Mouse (Mus musculus): ENCODE data around the gene Dido1. TPM values are rescaled to one million over a fixed set of nuclear protein-coding genes. Genes with fewer than 3 reads are reported as not detected.

Gene Dido1
- polyA plus RNA-seq, 1 experiment from 2014 or later, result 27.1 TPM

DNA sequence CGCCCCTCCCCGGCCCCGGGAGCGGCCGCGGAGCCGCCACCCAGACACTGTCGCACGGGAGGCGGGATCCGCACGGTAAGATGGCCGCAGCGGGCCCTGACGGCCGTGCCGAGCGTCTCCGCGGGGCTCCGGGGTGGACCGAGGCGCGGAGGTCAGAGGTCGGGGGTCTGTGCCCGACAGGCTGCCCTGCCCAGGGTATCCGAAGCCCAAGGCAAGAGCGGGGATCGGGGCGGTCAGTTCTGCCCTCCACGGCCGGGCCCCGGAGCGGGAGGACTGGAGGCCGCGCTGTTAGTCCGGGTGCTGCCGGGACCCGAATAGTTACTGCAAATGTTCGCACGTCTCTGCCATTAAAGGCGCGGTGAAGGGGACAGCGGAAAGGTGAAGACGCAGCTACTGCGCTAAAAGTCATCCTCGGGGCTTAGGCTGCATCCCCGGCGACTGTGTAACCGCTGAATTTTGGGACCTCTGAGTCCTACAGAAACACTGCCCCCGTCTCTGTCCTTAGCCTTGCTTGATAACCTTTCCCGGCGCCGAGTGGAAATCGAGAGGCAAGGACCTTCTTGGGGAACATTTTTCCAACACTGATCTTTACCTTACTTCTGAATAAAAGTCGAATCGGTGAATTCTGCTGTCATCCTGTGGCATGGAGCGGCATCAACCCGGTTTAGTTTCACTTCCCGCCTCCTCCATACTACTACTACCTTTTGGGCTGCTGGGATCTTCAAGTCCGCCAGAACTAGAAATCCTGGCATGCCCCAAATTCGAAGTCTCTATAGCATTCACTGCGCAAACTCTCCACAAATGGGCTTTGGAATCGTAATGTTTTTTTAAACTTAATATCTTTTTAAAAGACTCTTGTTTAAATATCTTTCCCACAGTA lies 717 bp upstream of the Dido1 start:
- H3K27me3 ChIP-seq (ENCODE audit: control insufficient read depth, insufficient read depth, low read length), result no peaks in the 10 kb centered on the region
- ATAC-seq (ENCODE audit: low FRiP score), result no peak
- H3K4me1 ChIP-seq (replicated peaks; ENCODE audit: control insufficient read depth, insufficient read depth, low read length), result peaks cover 26% of the 10 kb centered on the region
- H3K27ac ChIP-seq, result peak overlapping the region; percentile 83
- no peak for DNase-seq (ENCODE audit: low spot score)
- peak overlapping the region; percentile 93 for H3K4me2 ChIP-seq (replicated peaks)
- 3% methylated on average over 64 of the region's 64 CpGs for WGBS
- peak overlapping the region; percentile 95 for H3K4me3 ChIP-seq (replicated peaks; ENCODE audit: low read length)
- H3K9ac ChIP-seq, result peak overlapping the region; percentile 90
- peaks cover 27% of the 10 kb centered on the region for H3K36me3 ChIP-seq (replicated peaks; ENCODE audit: control insufficient read depth, insufficient read depth)
- no peaks in the 10 kb centered on the region for H3K9me3 ChIP-seq (ENCODE audit: control insufficient read depth, low read length)

DNA sequence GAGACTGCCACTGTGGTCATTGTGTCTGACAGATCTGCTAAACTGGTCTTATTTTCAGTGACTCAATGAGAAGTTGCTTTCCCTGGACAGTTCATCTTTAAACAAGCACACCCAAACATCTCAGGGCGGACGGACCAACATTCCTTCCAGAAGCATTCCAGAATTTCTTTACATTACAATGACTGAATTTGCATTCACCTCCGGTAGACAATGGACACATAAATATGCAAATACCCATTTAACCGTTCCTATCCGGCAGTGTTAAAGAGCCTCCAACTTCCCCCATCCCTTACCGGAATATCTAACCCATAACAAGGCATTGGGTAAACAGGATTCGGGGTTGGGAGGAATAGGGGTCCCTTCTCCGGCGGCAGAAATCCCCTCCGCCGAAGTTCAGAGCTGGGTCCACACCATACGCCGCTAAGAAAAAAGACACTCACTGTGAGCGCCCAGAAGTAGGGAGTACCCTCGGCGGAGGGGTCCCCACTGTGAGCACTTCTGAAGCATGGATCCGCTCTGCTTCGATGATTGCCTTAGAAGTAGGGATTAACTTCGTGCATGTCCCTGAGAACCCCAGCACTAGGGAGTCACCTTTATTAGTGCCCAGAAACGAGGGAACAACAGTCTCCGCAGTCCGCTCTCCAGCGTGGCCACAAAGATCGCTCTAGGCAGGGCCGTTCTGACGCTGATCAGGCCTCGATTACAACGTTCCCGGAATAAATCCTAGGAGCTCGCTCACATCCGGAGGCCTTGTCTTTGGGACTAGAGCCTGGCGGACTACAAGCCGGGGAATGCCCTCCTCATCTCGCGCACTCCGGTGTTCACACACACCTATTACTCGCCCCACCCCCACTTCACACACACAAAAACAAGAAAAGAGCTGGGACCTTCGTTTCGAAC lies 526 bp downstream of the Dido1 start:
- DNase-seq (ENCODE audit: low spot score), result no peak
- Histone ChIP-seq H3K4me1 (replicated peaks; ENCODE audit: control insufficient read depth, insufficient read depth, low read length) (peaks cover 26% of the 10 kb centered on the region), H3K27me3 (ENCODE audit: control insufficient read depth, insufficient read depth, low read length) (no peaks in the 10 kb centered on the region), H3K9me3 (ENCODE audit: control insufficient read depth, low read length) (no peaks in the 10 kb centered on the region), H3K4me2 (replicated peaks) (peak overlapping the region; percentile 93), H3K27ac (peak overlapping the region; percentile 85), H3K9ac (peak overlapping the region; percentile 89), H3K4me3 (replicated peaks; ENCODE audit: low read length) (peak overlapping the region; percentile 95), H3K36me3 (replicated peaks; ENCODE audit: control insufficient read depth, insufficient read depth) (peaks cover 14% of the 10 kb centered on the region)
- under 1% methylated on average over 39 of the region's 39 CpGs for WGBS
- ATAC-seq (ENCODE audit: low FRiP score), result peak; percentile 50

- Histone ChIP-seq H3K4me2 (replicated peaks) (no peak overlapping the region), H3K4me1 (replicated peaks; ENCODE audit: control insufficient read depth, insufficient read depth, low read length) (peaks cover 29% of the 10 kb centered on the region), H3K27me3 (ENCODE audit: control insufficient read depth, insufficient read depth, low read length) (no peaks in the 10 kb centered on the region)
These were observed 3.8 kb downstream of the Dido1 start for GRCm38 (mm10) chr2:180705975-180706374.

DNA sequence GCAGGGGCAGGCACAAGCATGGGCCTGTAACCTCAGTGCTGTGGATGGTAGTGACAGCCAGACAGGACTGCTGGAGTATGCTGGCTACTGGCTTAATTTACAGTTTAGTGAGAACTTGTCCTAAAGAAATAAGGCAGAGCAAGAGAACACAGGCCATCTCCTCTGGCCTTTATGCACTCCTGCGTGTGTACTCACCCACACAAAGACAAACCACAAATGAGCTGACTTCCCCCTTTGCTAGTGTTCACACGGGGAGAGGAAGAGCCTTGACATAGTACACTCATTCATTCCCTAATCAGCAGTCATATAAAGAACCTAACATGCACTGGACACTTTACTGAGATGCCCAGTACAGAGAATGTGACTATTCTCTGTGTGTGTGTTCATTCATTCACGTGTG lies 4.7 kb downstream of the Dido1 start:
- Histone ChIP-seq H3K9ac (no peak overlapping the region), H3K36me3 (replicated peaks; ENCODE audit: control insufficient read depth, insufficient read depth) (no peaks in the 10 kb centered on the region), H3K4me2 (replicated peaks) (no peak overlapping the region), H3K27me3 (ENCODE audit: control insufficient read depth, insufficient read depth, low read length) (no peaks in the 10 kb centered on the region), H3K9me3 (ENCODE audit: control insufficient read depth, low read length) (no peaks in the 10 kb centered on the region), H3K27ac (no peak overlapping the region), H3K4me3 (replicated peaks; ENCODE audit: low read length) (no peak overlapping the region), H3K4me1 (replicated peaks; ENCODE audit: control insufficient read depth, insufficient read depth, low read length) (peaks cover 35% of the 10 kb centered on the region)
- DNase-seq (ENCODE audit: low spot score) (no peak), ATAC-seq (ENCODE audit: low FRiP score) (no peak)
- WGBS, result 91% methylated on average over 3 of the region's 3 CpGs

More at GRCm38 (mm10) chr2:180705975-180706374, 3.8 kb downstream of the Dido1 start:
- H3K36me3 ChIP-seq (replicated peaks; ENCODE audit: control insufficient read depth, insufficient read depth), result no peaks in the 10 kb centered on the region
- H3K9me3 ChIP-seq (ENCODE audit: control insufficient read depth, low read length), result no peaks in the 10 kb centered on the region
- ATAC-seq (ENCODE audit: low FRiP score) (no peak), DNase-seq (ENCODE audit: low spot score) (no peak)
- no peak overlapping the region for H3K9ac ChIP-seq
- H3K4me3 ChIP-seq (replicated peaks; ENCODE audit: low read length), result no peak overlapping the region
- H3K27ac ChIP-seq, result no peak overlapping the region
- 96% methylated on average over 5 of the region's 5 CpGs for WGBS

DNA sequence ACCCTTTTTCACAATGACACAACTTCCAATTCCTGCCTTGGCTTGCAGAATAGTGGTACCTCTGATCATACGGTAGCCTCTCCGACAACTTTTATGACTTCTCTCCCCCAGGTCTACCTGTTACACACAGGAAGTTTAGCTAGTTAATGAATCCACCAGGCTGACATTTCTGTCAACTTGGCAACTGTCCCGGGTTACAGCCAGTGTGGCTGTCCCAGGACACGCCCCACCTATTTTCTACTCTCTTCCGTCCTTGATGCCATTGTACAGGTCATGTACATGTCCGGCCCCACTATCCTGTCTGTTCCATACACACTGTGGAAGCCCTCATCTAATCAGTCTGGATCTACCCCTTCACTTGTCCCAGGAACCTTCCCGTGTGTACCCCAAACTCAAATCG lies 5.2 kb downstream of the Dido1 start:
- Histone ChIP-seq H3K36me3 (replicated peaks; ENCODE audit: control insufficient read depth, insufficient read depth) (no peaks in the 10 kb centered on the region), H3K4me3 (replicated peaks; ENCODE audit: low read length) (no peak overlapping the region), H3K4me2 (replicated peaks) (no peak overlapping the region), H3K27ac (no peak overlapping the region), H3K4me1 (replicated peaks; ENCODE audit: control insufficient read depth, insufficient read depth, low read length) (peaks cover 39% of the 10 kb centered on the region), H3K27me3 (ENCODE audit: control insufficient read depth, insufficient read depth, low read length) (no peaks in the 10 kb centered on the region), H3K9ac (no peak overlapping the region), H3K9me3 (ENCODE audit: control insufficient read depth, low read length) (no peaks in the 10 kb centered on the region)
- WGBS, result 92% methylated on average over 8 of the region's 8 CpGs
- DNase-seq (ENCODE audit: low spot score) (no peak), ATAC-seq (ENCODE audit: low FRiP score) (no peak)

GRCm38 (mm10) chr2:180703645-180704359 lies 6.0 kb downstream of the Dido1 start:
- ATAC-seq (ENCODE audit: low FRiP score), result no peak
- WGBS, result 81% methylated on average over 3 of the region's 3 CpGs

DNA sequence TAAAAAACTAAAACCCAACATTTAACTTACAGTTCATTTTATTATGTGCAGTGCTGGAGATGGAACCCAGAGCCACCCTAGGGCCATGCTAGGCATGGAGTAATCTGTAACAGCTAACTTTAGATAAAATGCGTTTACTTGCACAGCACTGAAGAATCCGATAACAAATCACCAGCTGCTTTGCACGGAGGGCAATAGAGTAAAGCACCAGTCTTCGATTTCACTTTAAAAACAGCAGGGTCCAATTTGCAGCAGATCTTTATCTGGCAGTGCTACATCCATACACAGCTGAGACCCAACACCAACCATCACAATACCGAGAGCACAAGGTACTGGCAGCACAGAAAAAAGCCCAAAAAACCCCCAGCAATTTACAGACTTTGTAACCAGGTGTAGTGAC lies 6.6 kb downstream of the Dido1 start:
- H3K36me3 ChIP-seq (replicated peaks; ENCODE audit: control insufficient read depth, insufficient read depth), result no peaks in the 10 kb centered on the region
- DNase-seq (ENCODE audit: low spot score), result no peak
- no peak overlapping the region for H3K27ac ChIP-seq
- no peaks in the 10 kb centered on the region for H3K27me3 ChIP-seq (ENCODE audit: control insufficient read depth, insufficient read depth, low read length)
- H3K9me3 ChIP-seq (ENCODE audit: control insufficient read depth, low read length), result no peaks in the 10 kb centered on the region
- no peak for ATAC-seq (ENCODE audit: low FRiP score)
- 0 out of 2 replicates have a peak overlapping the region, but pooled peaks have one; percentile 96 for H3K4me3 ChIP-seq (replicated peaks; ENCODE audit: low read length)
- H3K4me1 ChIP-seq (replicated peaks; ENCODE audit: control insufficient read depth, insufficient read depth, low read length), result peaks cover 38% of the 10 kb centered on the region
- no peak overlapping the region for H3K4me2 ChIP-seq (replicated peaks)
- WGBS, result 87% methylated on average over 5 of the region's 5 CpGs
- H3K9ac ChIP-seq, result no peak overlapping the region

More at GRCm38 (mm10) chr2:180703645-180704359, 6.0 kb downstream of the Dido1 start:
- Histone ChIP-seq H3K4me2 (replicated peaks) (no peak overlapping the region), H3K4me3 (replicated peaks; ENCODE audit: low read length) (no peak overlapping the region), H3K4me1 (replicated peaks; ENCODE audit: control insufficient read depth, insufficient read depth, low read length) (peaks cover 44% of the 10 kb centered on the region), H3K27me3 (ENCODE audit: control insufficient read depth, insufficient read depth, low read length) (no peaks in the 10 kb centered on the region), H3K9me3 (ENCODE audit: control insufficient read depth, low read length) (no peaks in the 10 kb centered on the region), H3K9ac (no peak overlapping the region), H3K36me3 (replicated peaks; ENCODE audit: control insufficient read depth, insufficient read depth) (no peaks in the 10 kb centered on the region), H3K27ac (no peak overlapping the region)
- no peak for DNase-seq (ENCODE audit: low spot score)

DNA sequence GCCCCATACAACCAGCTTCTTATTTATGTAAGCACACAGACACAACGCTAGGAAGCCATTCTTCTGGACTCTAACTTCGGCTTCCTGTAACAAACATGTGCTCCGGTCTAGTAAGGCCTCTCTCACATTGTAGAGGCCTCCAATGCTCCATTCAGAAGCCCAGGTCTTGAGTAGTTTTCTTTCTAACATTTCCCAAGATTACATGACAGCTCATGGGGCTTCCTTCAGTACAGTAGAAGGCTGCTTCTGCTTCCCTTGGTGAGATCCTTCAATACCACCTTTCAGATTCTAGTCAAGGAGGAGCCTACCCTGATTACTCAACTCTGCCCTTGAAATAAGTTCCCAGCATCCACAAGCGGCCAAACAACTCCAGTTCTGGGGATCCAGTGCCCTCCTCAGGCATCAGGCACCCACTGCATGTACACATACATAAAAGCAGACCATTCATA lies 7.1 kb downstream of the Dido1 start:
- H3K27me3 ChIP-seq (ENCODE audit: control insufficient read depth, insufficient read depth, low read length), result no peaks in the 10 kb centered on the region
- peak overlapping the region; percentile 98 for H3K9ac ChIP-seq
- 31% methylated on average over 4 of the region's 4 CpGs for WGBS
- ATAC-seq (ENCODE audit: low FRiP score) (no peak), DNase-seq (ENCODE audit: low spot score) (no peak)
- H3K9me3 ChIP-seq (ENCODE audit: control insufficient read depth, low read length), result no peaks in the 10 kb centered on the region
- peaks cover 33% of the 10 kb centered on the region for H3K4me1 ChIP-seq (replicated peaks; ENCODE audit: control insufficient read depth, insufficient read depth, low read length)
- H3K36me3 ChIP-seq (replicated peaks; ENCODE audit: control insufficient read depth, insufficient read depth), result no peaks in the 10 kb centered on the region
- peak overlapping the region; percentile 96 for H3K4me3 ChIP-seq (replicated peaks; ENCODE audit: low read length)
- H3K27ac ChIP-seq, result peak overlapping the region; percentile 97
- peak overlapping the region; percentile 80 for H3K4me2 ChIP-seq (replicated peaks)

Data from hindbrain, embryonic 14.5 days (tissue).